Mouse (Mus musculus) WW6 (cell line): Measurements from ENCODE around the gene Gm11627.

ENCODE experiments used
- DNase-seq: peaks from one replicate; pipeline ENCODE4 v3.0.0-alpha.2; 2013; ENCODE audit warnings: low read depth, low spot score

Gm11627 gene

GRCm38 (mm10) chr11:102602816-102603495, 23.7 kb upstream of the Gm11627 start:
- DNase-seq, result no peak

GRCm38 (mm10) chr11:102599912-102600311, 20.7 kb upstream of the Gm11627 start:
- DNase-seq, result no peak

- DNase-seq, result no peak
Measured at GRCm38 (mm10) chr11:102595341-102595820, 16.1 kb upstream of the Gm11627 start.

GRCm38 (mm10) chr11:102587554-102587953, 8.3 kb upstream of the Gm11627 start:
- DNase-seq, result no peak

GRCm38 (mm10) chr11:102586445-102587130, 7.3 kb upstream of the Gm11627 start:
- DNase-seq, result no peak

GRCm38 (mm10) chr11:102582736-102583135, 3.5 kb upstream of the Gm11627 start:
- DNase-seq, result no peak

GRCm38 (mm10) chr11:102582016-102582610, 2.9 kb upstream of the Gm11627 start:
- DNase-seq, result no peak

GRCm38 (mm10) chr11:102581281-102582015, 2.2 kb upstream of the Gm11627 start:
- no peak for DNase-seq

- DNase-seq, result no peak
Measured at GRCm38 (mm10) chr11:102580034-102580330, 721 bp upstream of the Gm11627 start.

GRCm38 (mm10) chr11:102578341-102579118, 731 bp downstream of the Gm11627 start:
- peak; percentile 90 for DNase-seq

GRCm38 (mm10) chr11:102576050-102576754, 3.1 kb downstream of the Gm11627 start:
- DNase-seq, result no peak

- DNase-seq, result no peak
Measured at GRCm38 (mm10) chr11:102575034-102575433, 4.2 kb downstream of the Gm11627 start.

GRCm38 (mm10) chr11:102572866-102573663, 6.2 kb downstream of the Gm11627 start:
- peak; percentile 75 for DNase-seq

GRCm38 (mm10) chr11:102568756-102569377, 10.4 kb downstream of the Gm11627 start:
- no peak for DNase-seq

- no peak for DNase-seq
Measured at GRCm38 (mm10) chr11:102568191-102568590, 11.1 kb downstream of the Gm11627 start.

GRCm38 (mm10) chr11:102567723-102568122, 11.5 kb downstream of the Gm11627 start:
- DNase-seq, result no peak

GRCm38 (mm10) chr11:102567157-102567556, 12.1 kb downstream of the Gm11627 start:
- no peak for DNase-seq

- DNase-seq, result no peak
Measured at GRCm38 (mm10) chr11:102566290-102566689, 13.0 kb downstream of the Gm11627 start.

GRCm38 (mm10) chr11:102565741-102566140, 13.5 kb downstream of the Gm11627 start:
- no peak for DNase-seq
